Mouse (Mus musculus) lung, postnatal 0 days (tissue): ENCODE results near the gene Card10.

Source experiments
- CTCF ChIP-seq: IDR thresholded peaks from 2 replicates; pipeline ENCODE4 v1.5.1; 2016; ENCODE audit warnings: antibody characterized with exemption, mild to moderate bottlenecking
- EP300 ChIP-seq: IDR thresholded peaks from 2 replicates; pipeline ENCODE4 v1.6.1; 2016; ENCODE audit warnings: antibody characterized with exemption, mild to moderate bottlenecking, control low read depth

DNA sequence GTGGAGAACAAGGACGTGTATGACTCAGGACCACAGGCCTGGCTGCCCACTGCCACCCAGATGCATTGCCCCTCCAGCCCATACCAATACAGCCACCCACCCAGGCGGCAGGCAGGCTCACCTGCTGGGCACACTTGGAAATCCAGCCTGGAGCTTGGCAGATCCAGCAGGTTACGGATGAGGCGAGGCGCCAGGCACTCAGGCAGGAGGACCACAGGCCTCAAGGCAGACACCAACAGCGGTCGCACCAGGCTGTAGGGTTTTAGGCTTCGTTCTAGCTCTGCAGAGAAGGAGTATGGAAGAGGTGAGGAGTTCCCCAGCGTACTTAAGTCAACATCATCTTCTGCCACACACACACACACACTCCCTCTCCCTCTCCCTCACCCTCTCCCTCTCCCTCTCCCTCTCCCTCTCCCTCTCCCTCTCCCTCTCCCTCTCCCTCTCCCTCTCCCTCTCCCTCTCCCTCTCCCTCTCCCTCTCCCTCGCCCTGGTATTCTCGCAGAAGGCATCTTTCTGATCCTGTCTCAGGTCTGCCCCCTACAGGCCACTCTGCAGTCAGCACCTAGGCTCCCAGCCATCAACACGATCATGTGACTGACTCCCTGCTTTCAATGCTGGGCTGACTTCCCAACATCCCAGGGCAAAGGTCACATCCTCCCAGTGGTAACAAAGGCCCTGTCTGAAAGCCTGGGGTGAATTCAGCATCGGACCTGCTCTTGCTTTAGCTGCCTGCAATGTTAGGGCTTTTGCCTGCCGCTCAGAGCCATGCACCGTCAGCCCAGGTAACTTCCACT is 24.6 kb downstream of the Card10 start:
- peak; percentile 88 for TF ChIP-seq CTCF
- TF ChIP-seq EP300, result no peak
